Mouse (Mus musculus) liver, embryonic 14.5 days (tissue): Measurements from ENCODE around the gene Bckdk.

Experiments used
- CTCF ChIP-seq: IDR thresholded peaks from 2 replicates; pipeline ENCODE4 v1.5.1; 2016; ENCODE audit warnings: antibody characterized with exemption, low read depth, control low read depth
- EP300 ChIP-seq: IDR thresholded peaks from 2 replicates; pipeline ENCODE4 v1.6.1; 2016; ENCODE audit warnings: antibody characterized with exemption, low read depth

DNA sequence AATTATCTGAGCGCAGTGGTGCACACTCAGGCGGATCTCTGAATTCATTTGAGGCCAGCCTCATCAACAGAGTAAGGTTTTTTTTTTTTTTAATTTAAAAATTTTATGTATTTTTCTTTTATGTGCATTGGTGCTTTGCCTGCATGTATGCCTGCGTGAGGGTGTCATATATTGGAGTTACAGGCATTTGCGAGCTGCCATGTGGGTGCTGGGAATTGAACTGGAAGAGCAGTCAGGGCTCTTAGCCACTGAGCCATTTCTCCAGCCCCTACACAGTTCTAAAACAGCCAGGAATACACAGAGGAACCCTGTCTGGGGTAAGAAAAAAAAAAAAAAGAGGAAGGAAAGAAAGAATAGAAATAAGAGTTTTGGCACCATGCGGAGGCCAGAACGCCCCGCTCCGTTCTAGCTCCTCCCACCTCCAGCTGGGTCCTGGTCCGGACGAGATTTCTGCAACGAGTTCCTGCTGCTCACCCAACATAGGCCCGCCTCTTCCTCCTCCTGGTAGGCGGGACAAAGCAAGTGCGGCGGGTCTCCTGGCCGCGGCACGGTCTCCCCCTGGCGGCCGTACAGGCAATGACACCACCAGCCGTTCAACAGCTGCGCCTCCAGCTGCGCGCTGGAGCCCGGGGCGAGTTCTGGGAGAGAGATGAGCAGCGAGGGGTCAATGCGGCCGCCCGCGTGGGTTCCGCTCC, 31.3 kb downstream of the Bckdk start:
- TF ChIP-seq CTCF (peak; percentile 99), EP300 (no peak)
